Mouse (Mus musculus): Measurements from ENCODE around the gene Hspa12b. TPM values are rescaled to one million over a fixed set of nuclear protein-coding genes. Genes with fewer than 3 reads are reported as not detected.
A peak's percentile ranks its signal among the peaks of the same experiment; 100 is the strongest.

The Hspa12b gene
- total RNA-seq (2014; rRNA removed) (7.2 and 11.2 TPM in 2 replicates), polyA plus RNA-seq (2015; fragmentation: Nextera tagmentation; extraction: Ambion mirVana) (3.3 and 3.7 TPM in 2 replicates)

DNA sequence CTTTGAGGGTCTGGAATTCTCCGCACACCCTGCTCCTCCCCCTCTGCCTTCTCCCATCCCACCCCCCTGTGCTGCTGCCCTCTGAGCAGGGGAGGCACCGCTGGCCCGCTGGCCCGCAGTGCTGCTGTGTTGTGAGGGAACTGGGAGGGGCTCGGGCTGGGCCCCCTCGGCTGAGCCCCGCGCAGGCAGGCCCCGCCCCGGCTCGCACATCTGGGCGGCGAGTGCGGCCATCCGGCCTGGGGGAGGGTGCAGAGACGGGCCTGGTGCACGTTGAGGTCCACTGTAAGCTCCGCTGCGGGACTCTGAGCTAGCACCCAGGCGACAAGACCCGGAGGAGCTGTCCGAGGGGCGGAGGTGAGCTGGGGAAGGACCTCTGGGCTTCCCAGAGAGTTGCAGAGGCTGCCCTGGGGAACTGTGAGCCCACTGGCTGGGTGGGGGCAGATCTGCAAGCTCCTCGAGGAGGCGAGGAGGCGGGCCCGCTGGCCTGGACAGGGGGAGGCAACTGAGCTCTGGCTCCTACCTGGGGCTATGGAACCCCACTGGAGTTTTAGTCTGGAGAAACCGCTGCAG is at the start of gene Hspa12b:
Gene Hspa12b, plus strand, starts transcription at position 120 of the 570 bp plus-strand sequence.
- Histone ChIP-seq H3K36me3 (ENCODE audit: insufficient read depth, low read length) (no peaks in the 10 kb centered on the region), H3K4me3 (ENCODE audit: low read length) (peak within 1 kb of the TSS; percentile 39), H3K27me3 (ENCODE audit: insufficient read depth, low read length) (no peaks in the 10 kb centered on the region), H3K27ac (peak within 1 kb of the TSS; percentile 45; the same call in 1 of the 2 replicates), H3K9me3 (ENCODE audit: low read length) (no peaks in the 10 kb centered on the region), H3K9ac (replicated peaks; ENCODE audit: low read length) (peak within 1 kb of the TSS; percentile 54), H3K4me1 (ENCODE audit: insufficient read depth, low read length) (peaks cover 9% of the 10 kb centered on the region), H3K4me2 (ENCODE audit: low read depth, low read length) (peak within 1 kb of the TSS; percentile 70)
- peak; percentile 48 for ATAC-seq
- peak; percentile 9 for DNase-seq (ENCODE audit: low spot score)
- TF ChIP-seq CTCF (IDR thresholded peaks at IDR 0.05; ENCODE audit: low read depth), result no peak
- 4% methylated on average over 28 of the region's 28 CpGs for WGBS

DNA sequence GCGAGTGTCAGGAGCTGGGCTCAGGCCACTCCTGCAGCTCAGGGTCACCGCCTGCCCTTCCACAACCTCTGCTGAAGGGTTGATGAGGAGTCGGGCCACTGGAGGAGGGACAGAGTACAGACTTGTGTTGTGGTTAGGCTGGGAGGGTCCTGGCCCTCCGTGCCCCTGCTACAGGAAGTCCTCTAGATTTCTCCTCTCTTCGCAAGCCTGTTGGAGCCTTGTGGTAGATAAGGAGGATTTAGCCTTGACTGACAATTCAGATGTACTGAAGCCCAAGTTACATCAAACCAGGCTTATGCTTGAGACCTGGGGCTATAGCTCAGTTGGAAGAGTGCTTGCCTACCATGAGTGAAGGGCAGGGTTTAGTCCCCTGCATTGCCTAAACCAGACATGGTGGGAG is 46.6 kb upstream of the Hspa12b start:
- H3K9ac ChIP-seq (replicated peaks; ENCODE audit: low read length), result no peak overlapping the region
- no peaks in the 10 kb centered on the region for H3K36me3 ChIP-seq (ENCODE audit: insufficient read depth, low read length)
- ATAC-seq, result no peak
- no peaks in the 10 kb centered on the region for H3K9me3 ChIP-seq (ENCODE audit: low read length)
- DNase-seq (ENCODE audit: low spot score), result no peak
- WGBS, result 84% methylated on average over 5 of the region's 5 CpGs
- no peaks in the 10 kb centered on the region for H3K27me3 ChIP-seq (ENCODE audit: insufficient read depth, low read length)
- no peak overlapping the region for H3K4me3 ChIP-seq (ENCODE audit: low read length)
- H3K4me2 ChIP-seq (ENCODE audit: low read depth, low read length), result no peak overlapping the region
- TF ChIP-seq CTCF (IDR thresholded peaks at IDR 0.05; ENCODE audit: low read depth), result no peak
- H3K27ac ChIP-seq, result no peak overlapping the region
- no peaks in the 10 kb centered on the region for H3K4me1 ChIP-seq (ENCODE audit: insufficient read depth, low read length)

DNA sequence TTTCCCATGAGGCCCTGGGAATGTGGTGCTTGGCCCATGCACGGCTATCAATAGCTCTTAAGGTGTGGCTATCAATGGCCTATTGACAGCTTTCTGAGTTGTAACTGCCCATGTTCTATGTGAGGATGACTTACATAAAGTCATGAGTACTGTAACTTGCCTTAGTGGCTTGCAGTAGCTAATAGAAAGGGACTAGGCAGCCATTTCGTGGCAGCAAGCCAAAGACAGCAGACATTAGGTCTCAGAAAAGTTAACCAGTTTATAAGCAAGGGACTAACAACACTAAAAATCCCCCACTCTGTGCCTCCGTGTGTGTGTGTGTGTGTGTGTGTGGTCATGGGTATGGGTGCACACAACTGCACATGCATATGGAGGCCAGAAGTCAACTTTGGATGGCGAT is 42.9 kb upstream of the Hspa12b start:
- 90% methylated on average over 4 of the region's 4 CpGs for WGBS
- Histone ChIP-seq H3K36me3 (ENCODE audit: insufficient read depth, low read length) (no peaks in the 10 kb centered on the region), H3K9me3 (ENCODE audit: low read length) (no peaks in the 10 kb centered on the region), H3K4me3 (ENCODE audit: low read length) (no peak overlapping the region), H3K4me1 (ENCODE audit: insufficient read depth, low read length) (no peaks in the 10 kb centered on the region), H3K27ac (no peak overlapping the region), H3K4me2 (ENCODE audit: low read depth, low read length) (no peak overlapping the region), H3K9ac (replicated peaks; ENCODE audit: low read length) (no peak overlapping the region), H3K27me3 (ENCODE audit: insufficient read depth, low read length) (no peaks in the 10 kb centered on the region)
- ATAC-seq (no peak), DNase-seq (ENCODE audit: low spot score) (no peak)
- TF ChIP-seq CTCF (IDR thresholded peaks at IDR 0.05; ENCODE audit: low read depth), result no peak

DNA sequence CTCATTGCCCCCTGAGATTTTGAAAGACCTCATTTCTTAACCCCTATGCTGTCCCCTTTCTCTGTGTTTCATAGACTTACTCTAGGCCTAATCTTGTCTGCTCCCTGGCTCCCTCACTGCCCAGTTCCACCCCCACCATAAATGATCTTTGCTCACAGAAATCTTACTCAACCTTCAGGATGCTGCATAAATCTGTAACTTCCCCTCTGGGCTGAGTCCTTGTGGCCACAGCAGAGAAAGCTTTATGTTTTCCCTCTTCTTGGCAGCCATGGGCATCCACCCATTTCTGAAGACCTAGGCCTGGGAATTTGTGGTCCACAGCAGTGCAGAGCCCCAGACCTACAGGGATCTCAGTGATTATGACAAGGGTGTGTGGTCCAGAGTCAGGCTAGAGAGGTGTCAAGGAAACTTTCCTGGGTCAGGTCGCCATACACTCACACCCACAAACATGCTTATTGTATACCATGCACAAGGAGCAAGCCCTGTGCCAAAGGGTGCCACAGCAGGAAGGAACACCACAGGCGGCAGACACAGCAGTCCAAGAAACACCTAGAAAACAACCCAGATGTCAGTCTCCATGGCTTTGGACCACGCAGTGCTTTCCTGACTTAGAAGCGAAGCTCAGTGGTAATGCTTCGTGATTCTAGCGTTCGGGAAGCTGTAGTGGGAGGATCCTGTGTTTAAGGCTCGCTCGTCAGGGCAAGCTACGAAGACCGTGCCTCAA is 40.3 kb upstream of the Hspa12b start, which contains the start of gene Siglec1:
Gene Siglec1, minus strand, starts transcription at position 99 of the 724 bp plus-strand sequence.
- no peak within 1 kb of the TSS for H3K27ac ChIP-seq
- no peak for ATAC-seq
- no peaks in the 10 kb centered on the region for H3K27me3 ChIP-seq (ENCODE audit: insufficient read depth, low read length)
- H3K4me2 ChIP-seq (ENCODE audit: low read depth, low read length), result no peak within 1 kb of the TSS
- no peaks in the 10 kb centered on the region for H3K9me3 ChIP-seq (ENCODE audit: low read length)
- no peak for TF ChIP-seq CTCF (IDR thresholded peaks at IDR 0.05; ENCODE audit: low read depth)
- no peak for DNase-seq (ENCODE audit: low spot score)
- no peaks in the 10 kb centered on the region for H3K36me3 ChIP-seq (ENCODE audit: insufficient read depth, low read length)
- no peak within 1 kb of the TSS for H3K9ac ChIP-seq (replicated peaks; ENCODE audit: low read length)
- 84% methylated on average over 11 of the region's 11 CpGs for WGBS
- H3K4me1 ChIP-seq (ENCODE audit: insufficient read depth, low read length), result no peaks in the 10 kb centered on the region
- no peak within 1 kb of the TSS for H3K4me3 ChIP-seq (ENCODE audit: low read length)

DNA sequence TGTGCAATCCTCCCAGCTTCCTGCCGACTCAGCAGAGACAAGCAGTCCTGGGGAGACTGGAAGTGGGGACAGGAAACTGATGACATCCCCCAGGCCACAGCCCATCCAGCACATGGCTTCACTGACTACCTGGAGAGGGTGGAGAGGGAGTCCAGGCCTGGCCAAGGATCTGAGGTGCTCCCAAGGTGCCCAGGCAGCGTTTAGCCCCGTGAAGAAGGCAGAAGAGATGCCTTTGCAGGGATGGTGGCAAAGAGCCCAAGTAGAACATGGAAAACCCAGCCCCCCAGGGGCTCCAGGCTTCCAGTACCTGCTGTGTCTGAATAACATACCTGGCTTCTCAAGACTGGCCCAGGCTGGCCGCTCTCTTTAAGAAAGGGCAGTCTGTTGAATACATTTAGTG is 38.5 kb upstream of the Hspa12b start:
- DNase-seq (ENCODE audit: low spot score) (no peak), ATAC-seq (no peak)
- no peaks in the 10 kb centered on the region for H3K9me3 ChIP-seq (ENCODE audit: low read length)
- no peaks in the 10 kb centered on the region for H3K27me3 ChIP-seq (ENCODE audit: insufficient read depth, low read length)
- H3K27ac ChIP-seq, result no peak overlapping the region
- no peak overlapping the region for H3K4me3 ChIP-seq (ENCODE audit: low read length)
- no peak overlapping the region for H3K4me2 ChIP-seq (ENCODE audit: low read depth, low read length)
- H3K9ac ChIP-seq (replicated peaks; ENCODE audit: low read length), result no peak overlapping the region
- 78% methylated on average over 4 of the region's 4 CpGs for WGBS
- no peak for TF ChIP-seq CTCF (IDR thresholded peaks at IDR 0.05; ENCODE audit: low read depth)
- H3K36me3 ChIP-seq (ENCODE audit: insufficient read depth, low read length), result no peaks in the 10 kb centered on the region
- no peaks in the 10 kb centered on the region for H3K4me1 ChIP-seq (ENCODE audit: insufficient read depth, low read length)

DNA sequence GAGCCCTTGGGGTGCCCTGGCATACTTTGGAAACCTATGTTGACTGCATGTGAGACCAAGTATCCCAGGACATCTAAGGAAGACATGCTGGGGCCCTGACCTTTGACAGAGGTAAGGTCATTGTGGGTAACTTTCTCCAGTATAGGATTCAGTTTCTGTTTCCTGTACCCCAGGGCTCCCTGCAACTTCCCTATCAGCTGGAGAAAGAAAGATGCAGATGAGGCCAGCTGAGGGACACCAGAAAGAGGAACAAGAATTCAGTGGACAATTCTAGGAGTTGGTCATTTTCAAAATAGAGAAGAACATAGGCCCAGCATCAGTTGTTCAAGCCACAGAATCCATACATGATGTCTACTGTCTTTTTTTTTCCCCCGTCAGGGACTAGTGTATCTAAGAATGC is 37.4 kb upstream of the Hspa12b start:
- Histone ChIP-seq H3K9ac (replicated peaks; ENCODE audit: low read length) (no peak overlapping the region), H3K9me3 (ENCODE audit: low read length) (no peaks in the 10 kb centered on the region), H3K36me3 (ENCODE audit: insufficient read depth, low read length) (no peaks in the 10 kb centered on the region), H3K4me2 (ENCODE audit: low read depth, low read length) (no peak overlapping the region), H3K4me1 (ENCODE audit: insufficient read depth, low read length) (no peaks in the 10 kb centered on the region), H3K27me3 (ENCODE audit: insufficient read depth, low read length) (no peaks in the 10 kb centered on the region), H3K4me3 (ENCODE audit: low read length) (no peak overlapping the region), H3K27ac (no peak overlapping the region)
- WGBS, result 71% methylated on average over 1 of the region's 1 CpGs
- ATAC-seq, result no peak
- no peak for DNase-seq (ENCODE audit: low spot score)
- TF ChIP-seq CTCF (IDR thresholded peaks at IDR 0.05; ENCODE audit: low read depth), result no peak

DNA sequence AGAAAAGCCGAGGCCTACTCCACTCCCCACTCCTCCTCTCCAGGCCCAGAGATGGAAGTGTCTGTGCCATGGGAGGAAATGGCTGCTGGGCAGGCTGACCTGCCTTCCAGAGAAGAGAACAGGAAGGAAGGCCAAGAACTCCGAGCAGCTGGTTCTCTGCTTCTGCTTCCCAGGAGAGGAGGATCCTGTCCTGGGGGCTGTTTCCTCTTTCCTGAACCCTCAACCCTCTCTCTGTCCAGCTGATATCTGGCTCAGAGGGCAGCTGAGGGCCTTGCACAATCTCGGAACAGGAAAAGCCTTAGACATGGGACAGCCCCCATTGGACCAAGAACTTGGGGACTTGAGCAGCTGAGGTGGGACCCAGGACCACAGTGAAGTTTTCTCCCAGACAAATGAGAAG is 36.2 kb upstream of the Hspa12b start:
- no peak for ATAC-seq
- Histone ChIP-seq H3K9me3 (ENCODE audit: low read length) (no peaks in the 10 kb centered on the region), H3K36me3 (ENCODE audit: insufficient read depth, low read length) (no peaks in the 10 kb centered on the region), H3K9ac (replicated peaks; ENCODE audit: low read length) (no peak overlapping the region), H3K4me3 (ENCODE audit: low read length) (no peak overlapping the region), H3K4me2 (ENCODE audit: low read depth, low read length) (no peak overlapping the region), H3K4me1 (ENCODE audit: insufficient read depth, low read length) (no peaks in the 10 kb centered on the region), H3K27ac (no peak overlapping the region), H3K27me3 (ENCODE audit: insufficient read depth, low read length) (no peaks in the 10 kb centered on the region)
- TF ChIP-seq CTCF (IDR thresholded peaks at IDR 0.05; ENCODE audit: low read depth), result no peak
- DNase-seq (ENCODE audit: low spot score), result no peak
- WGBS, result 83% methylated on average over 3 of the region's 3 CpGs

Data from hindbrain, postnatal 0 days (tissue).